8 mouse cellular contexts compared by ENCODE assay signal in genomic region chr7:141413331-141413730, GRCm38 (mm10). TPM values are rescaled to one million over a fixed set of nuclear protein-coding genes. Genes with fewer than 3 reads are reported as not detected.
A peak's percentile ranks its signal among the peaks of the same experiment; 100 is the strongest.
DNase-seq lines count a peak whose midpoint lies in the region; ATAC-seq lines count a peak whose summit lies in the region.

No protein-coding gene starts in this region.

- DNase-seq in cerebellum, adult 18-20 months, result peak; percentile 40 to 46
- DNase-seq in cerebellum, postnatal 10 days, result no peak
- peak; percentile 37 for DNase-seq in thymus, postnatal 14 days
- DNase-seq in thymus, adult 18-20 months, result no peak
- peak; percentile 47 for DNase-seq in midbrain, embryonic 14.5 days
- DNase-seq in left cerebral cortex, postnatal 25 days (ENCODE audit: low spot score in 2 of 2), result no peak
- DNase-seq in ovary, adult 18-20 months (ENCODE audit: low spot score), result no peak

- intact Hi-C loops in left cerebral cortex, postnatal 25 days (cut with DNase I), result loop anchor here (5.0 kb wide), 1 partner anchor 44 kb away; the partner anchor contains the start of gene Pnpla2

- peaks cover 17% of the 10 kb centered on the region for H3K4me1 ChIP-seq in hindbrain, embryonic 12.5 days
- peaks cover 10% of the 10 kb centered on the region for H3K4me1 ChIP-seq in midbrain, embryonic 14.5 days (ENCODE audit: control insufficient read depth, insufficient read depth, low read length)

- WGBS in hindbrain, embryonic 12.5 days, result 4% methylated on average over 16 of the region's 16 CpGs
- 4% methylated on average over 16 of the region's 16 CpGs for WGBS in midbrain, embryonic 14.5 days

- H3K9ac ChIP-seq in hindbrain, embryonic 12.5 days, result peak overlapping the region; percentile 90
- peak overlapping the region; percentile 76 for H3K9ac ChIP-seq in midbrain, embryonic 14.5 days (replicated peaks; ENCODE audit: low read length)

- peak; percentile 23 for ATAC-seq in hindbrain, embryonic 12.5 days (ENCODE audit: low FRiP score)
- ATAC-seq in midbrain, embryonic 14.5 days (ENCODE audit: low FRiP score, low TSS enrichment), result peak; percentile 26

- H3K36me3 ChIP-seq in hindbrain, embryonic 12.5 days, result peaks cover 26% of the 10 kb centered on the region
- H3K36me3 ChIP-seq in midbrain, embryonic 14.5 days (ENCODE audit: control insufficient read depth, insufficient read depth, low read length), result peaks cover 16% of the 10 kb centered on the region

- H3K4me3 ChIP-seq in hindbrain, embryonic 12.5 days, result peak overlapping the region; percentile 57
- H3K4me3 ChIP-seq in midbrain, embryonic 14.5 days (replicated peaks; ENCODE audit: low read depth, low read length), result peak overlapping the region; percentile 66

- peak overlapping the region; percentile 89 for H3K27ac ChIP-seq in hindbrain, embryonic 12.5 days
- peak overlapping the region; percentile 83 for H3K27ac ChIP-seq in midbrain, embryonic 14.5 days (replicated peaks; ENCODE audit: low read depth, low read length)

- H3K27me3 ChIP-seq in hindbrain, embryonic 12.5 days, result no peaks in the 10 kb centered on the region
- no peaks in the 10 kb centered on the region for H3K27me3 ChIP-seq in midbrain, embryonic 14.5 days (ENCODE audit: control insufficient read depth, insufficient read depth, low read length)

- peak overlapping the region; percentile 76 for H3K4me2 ChIP-seq in hindbrain, embryonic 12.5 days (replicated peaks)
- peak overlapping the region; percentile 91 for H3K4me2 ChIP-seq in midbrain, embryonic 14.5 days (ENCODE audit: low read length)

- no peaks in the 10 kb centered on the region for H3K9me3 ChIP-seq in hindbrain, embryonic 12.5 days (replicated peaks)
- no peaks in the 10 kb centered on the region for H3K9me3 ChIP-seq in midbrain, embryonic 14.5 days (ENCODE audit: control insufficient read depth, low read length)

RNA-seq across cellular contexts. Expression of gene Gatd1, which starts 0.6 kb away (rescaled TPM):
- polyA plus RNA-seq in hindbrain, embryonic 12.5 days (2016; fragmentation: Nextera tagmentation; extraction: Ambion mirVana), result 52.2 and 54.1 TPM in 2 replicates
- 48.3 and 49.3 TPM in 2 replicates for polyA plus RNA-seq in midbrain, embryonic 14.5 days (2014; fragmentation: Nextera tagmentation; extraction: Ambion mirVana)
- total RNA-seq in left cerebral cortex, postnatal 25 days (2021), result 10 to 100 TPM; 41.3 to 48.4 TPM

RNA-seq across cellular contexts. Expression of gene Cend1, which starts 16.0 kb away (rescaled TPM):
- polyA plus RNA-seq in hindbrain, embryonic 12.5 days (2016; fragmentation: Nextera tagmentation; extraction: Ambion mirVana), result 27.9 and 30.9 TPM in 2 replicates
- 25.7 and 79.2 TPM in 2 replicates for polyA plus RNA-seq in midbrain, embryonic 14.5 days (2014; fragmentation: Nextera tagmentation; extraction: Ambion mirVana)
- 100 to 1,000 TPM; 288 to 314 TPM for total RNA-seq in left cerebral cortex, postnatal 25 days (2021)

RNA-seq across cellular contexts. Expression of gene Taldo1, which starts 21.3 kb away (rescaled TPM):
- 352 and 355 TPM in 2 replicates for polyA plus RNA-seq in hindbrain, embryonic 12.5 days (2016; fragmentation: Nextera tagmentation; extraction: Ambion mirVana)
- polyA plus RNA-seq in midbrain, embryonic 14.5 days (2014; fragmentation: Nextera tagmentation; extraction: Ambion mirVana), result 312 and 318 TPM in 2 replicates
- 100 to 1,000 TPM; 103 TPM for total RNA-seq in left cerebral cortex, postnatal 25 days (2021)

RNA-seq across cellular contexts. Expression of gene Slc25a22, which starts 24.4 kb away (rescaled TPM):
- 54.8 and 62.1 TPM in 2 replicates for polyA plus RNA-seq in hindbrain, embryonic 12.5 days (2016; fragmentation: Nextera tagmentation; extraction: Ambion mirVana)
- polyA plus RNA-seq in midbrain, embryonic 14.5 days (2014; fragmentation: Nextera tagmentation; extraction: Ambion mirVana), result 82.9 and 84.3 TPM in 2 replicates
- 100 to 1,000 TPM; 292 to 311 TPM for total RNA-seq in left cerebral cortex, postnatal 25 days (2021)

RNA-seq across cellular contexts. Expression of gene Pidd1, which starts 30.5 kb away (rescaled TPM):
- polyA plus RNA-seq in hindbrain, embryonic 12.5 days (2016; fragmentation: Nextera tagmentation; extraction: Ambion mirVana), result 10.8 and 11.6 TPM in 2 replicates
- 2.3 and 3.6 TPM in 2 replicates for polyA plus RNA-seq in midbrain, embryonic 14.5 days (2014; fragmentation: Nextera tagmentation; extraction: Ambion mirVana)
- total RNA-seq in left cerebral cortex, postnatal 25 days (2021), result under 1 TPM; 0.64 to 0.96 TPM

Comparison
In these comparisons a context has a peak if more than half of its experiments do, and no peak if none do; other contexts are left out.
1. DNase-seq: peak in cerebellum, adult 18-20 months (2 of 2), thymus, postnatal 14 days (single experiment) and midbrain, embryonic 14.5 days (single experiment); none in cerebellum, postnatal 10 days (0 of 2), thymus, adult 18-20 months (0 of 2), left cerebral cortex, postnatal 25 days (0 of 2) and ovary, adult 18-20 months (single experiment).